Mouse (Mus musculus): ENCODE measurements around the gene Gm9045.
A peak's percentile ranks its signal among the peaks of the same experiment; 100 is the strongest.
"Not testable (repeated sequence)": the region's sequence is repeated elsewhere in the genome, so short reads cannot be mapped to it uniquely, and the experiment has no call there.

The Gm9045 gene

GRCm38 (mm10) chr10:118337731-118338130 is at the start of gene Gm9045:
Gm9045 (minus strand) TSS chr10:118337831.
- DNase-seq = not testable (repeated sequence)

- DNase-seq = peak; percentile 74
Measured at GRCm38 (mm10) chr10:118370443-118370842, 32.8 kb upstream of the Gm9045 start.

GRCm38 (mm10) chr10:118369518-118369917 is 31.9 kb upstream of the Gm9045 start:
- no peak for DNase-seq

GRCm38 (mm10) chr10:118354005-118354404 is 16.4 kb upstream of the Gm9045 start, which contains the start of gene Gm9049:
Gm9049 (minus strand) TSS chr10:118354105.
- not testable (repeated sequence) for DNase-seq

- not testable (repeated sequence) for DNase-seq
Measured at GRCm38 (mm10) chr10:118348579-118348978, 10.9 kb upstream of the Gm9045 start, which contains the start of gene Gm9048. Gm9048 (minus strand) TSS chr10:118348679.

- DNase-seq = not testable (repeated sequence)
Measured at GRCm38 (mm10) chr10:118343155-118343554, 5.5 kb upstream of the Gm9045 start, which contains the start of gene Gm9046. Gm9046 (minus strand) TSS chr10:118343255.

- not testable (repeated sequence) for DNase-seq
Measured at GRCm38 (mm10) chr10:118332308-118332707, 5.3 kb downstream of the Gm9045 start, which contains the start of gene Gm9044. Gm9044 (minus strand) TSS chr10:118332408.

- not testable (repeated sequence) for DNase-seq
Measured at GRCm38 (mm10) chr10:118326869-118327268, 10.8 kb downstream of the Gm9045 start, which contains the start of gene Gm9040. Gm9040 (minus strand) TSS chr10:118326969.

- DNase-seq = no peak
Measured at GRCm38 (mm10) chr10:118319024-118319423, 18.6 kb downstream of the Gm9045 start.

- DNase-seq = not testable (repeated sequence)
Measured at GRCm38 (mm10) chr10:118302133-118302532, 35.5 kb downstream of the Gm9045 start.

- DNase-seq = no peak
Measured at GRCm38 (mm10) chr10:118294938-118295337, 42.7 kb downstream of the Gm9045 start, which contains the start of gene Iltifb. Iltifb (minus strand) TSS chr10:118295038.
